Mouse (Mus musculus): ENCODE measurements around the gene Gm20838.
"Not testable (repeated sequence)": the region's sequence is repeated elsewhere in the genome, so short reads cannot be mapped to it uniquely, and the experiment has no call there.

DNA sequence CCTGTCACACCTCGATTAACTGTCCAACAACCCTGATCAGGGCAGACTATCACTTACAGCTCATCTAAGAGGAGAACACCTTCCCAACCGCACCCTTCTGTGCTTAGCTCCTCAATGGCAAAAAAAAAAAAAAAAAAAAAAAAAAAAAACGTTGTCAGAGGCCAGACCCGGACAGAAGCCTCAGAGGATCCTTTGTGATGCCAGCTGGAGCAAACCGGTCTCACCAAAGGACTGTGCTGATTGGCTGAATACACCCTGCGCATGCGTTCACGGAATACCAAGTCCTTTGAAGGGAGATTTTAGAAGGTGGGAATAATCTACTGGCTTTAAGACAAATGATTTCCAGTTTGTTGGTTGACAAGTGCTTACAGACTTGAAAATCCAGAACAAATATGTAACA lies at the start of gene Gm20838:
- not testable (repeated sequence) for TF ChIP-seq POLR2A (IDR thresholded peaks at IDR 0.05; ENCODE audit: control insufficient read depth, low read depth, low read length); CTCF (IDR thresholded peaks at IDR 0.05; ENCODE audit: control insufficient read depth, insufficient read depth, insufficient replicate concordance, low read depth, low read length)
